In the genomic region with DNA sequence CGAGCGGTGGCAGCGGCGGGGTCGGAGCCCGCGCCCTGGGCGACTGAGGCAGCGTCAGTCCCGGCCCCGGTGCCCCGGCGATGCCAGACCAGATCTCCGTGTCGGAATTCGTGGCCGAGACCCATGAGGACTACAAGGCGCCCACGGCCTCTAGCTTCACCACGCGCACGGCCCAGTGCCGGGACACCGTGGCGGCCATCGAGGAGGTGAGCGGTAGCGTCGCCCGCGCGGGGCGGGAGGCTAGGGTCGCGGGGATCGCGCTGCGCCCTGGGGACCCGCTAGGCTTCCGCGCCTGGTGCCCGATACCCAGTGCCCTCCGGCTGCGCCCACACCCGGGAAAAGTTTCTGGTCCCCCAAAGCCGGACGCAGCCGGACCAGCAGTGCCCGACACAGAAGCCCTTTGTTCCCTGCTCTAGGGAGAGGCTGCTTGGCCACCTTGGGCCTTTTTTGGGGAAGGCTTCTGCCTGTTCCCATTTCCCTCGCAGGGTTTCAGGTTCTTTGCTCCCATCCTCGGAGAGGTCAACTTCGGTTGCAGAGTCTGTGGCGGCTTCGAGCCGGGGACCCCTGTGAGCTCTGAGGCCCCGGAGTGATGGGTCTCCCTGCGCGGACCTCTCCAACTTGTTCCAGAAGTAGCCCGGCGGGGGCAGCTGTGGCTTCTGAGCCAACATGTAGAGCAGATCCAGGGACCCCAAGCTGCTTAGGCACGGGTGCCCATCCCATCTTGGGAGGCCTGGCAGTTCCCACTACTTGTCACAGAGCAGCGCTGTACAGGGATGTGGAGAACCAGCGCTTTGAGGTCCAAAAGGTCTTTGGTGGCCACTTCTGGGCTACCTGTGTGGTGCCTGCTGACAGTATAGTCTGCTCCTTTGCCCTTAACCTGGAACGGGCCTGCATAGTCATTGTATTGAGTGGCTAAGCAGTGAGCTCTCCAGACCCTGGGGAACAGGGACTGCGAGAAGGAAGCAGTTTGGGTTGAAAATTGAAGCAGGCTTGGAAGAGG, we compare ENCODE assay signal across 8 mouse cellular contexts.
DNase-seq lines count a peak whose midpoint lies in the region; ATAC-seq and TF ChIP-seq lines count a peak whose summit lies in the region.
"Not testable (repeated sequence)": the region's sequence is repeated elsewhere in the genome, so short reads cannot be mapped to it uniquely, and the experiment has no call there.

No protein-coding gene starts in this region.

- not testable (repeated sequence) for H3K27me3 ChIP-seq in forebrain, postnatal 0 days (ENCODE audit: insufficient read depth, low read length); hindbrain, embryonic 10.5 days (ENCODE audit: insufficient read depth, poor library complexity, severe bottlenecking); midbrain, embryonic 15.5 days (replicated peaks); small intestine, adult 2 months (ENCODE audit: control insufficient read depth, insufficient read depth, low read length)
- peaks cover 14% of the 10 kb centered on the region for H3K27me3 ChIP-seq in liver, embryonic 12.5 days (replicated peaks)

- 4% methylated on average over 60 of the region's 65 CpGs for WGBS in forebrain, postnatal 0 days
- 3% methylated on average over 65 of the region's 65 CpGs for WGBS in hindbrain, embryonic 10.5 days
- WGBS in liver, embryonic 12.5 days (ENCODE audit: insufficient replicate concordance) = 2% methylated on average over 59 of the region's 65 CpGs
- 2% methylated on average over 61 of the region's 65 CpGs for WGBS in midbrain, embryonic 15.5 days
- 2% methylated on average over 62 of the region's 65 CpGs for WGBS in small intestine, adult 2 months

- not testable (repeated sequence) for H3K4me1 ChIP-seq in forebrain, postnatal 0 days (ENCODE audit: insufficient read depth); hindbrain, embryonic 10.5 days (replicated peaks); liver, embryonic 12.5 days; midbrain, embryonic 15.5 days; small intestine, adult 2 months (ENCODE audit: control insufficient read depth, insufficient read depth, insufficient read length, low read length)

- TF ChIP-seq POLR2A in small intestine, adult 2 months (IDR thresholded peaks at IDR 0.05; ENCODE audit: low read depth, low read length) = not testable (repeated sequence)

- peak overlapping the region; percentile 58 for H3K4me2 ChIP-seq in forebrain, postnatal 0 days (ENCODE audit: low read depth)
- peak overlapping the region; percentile 74 for H3K4me2 ChIP-seq in liver, embryonic 12.5 days
- peak overlapping the region; percentile 66 for H3K4me2 ChIP-seq in midbrain, embryonic 15.5 days

- peak overlapping the region; percentile 85 for H3K27ac ChIP-seq in forebrain, postnatal 0 days (ENCODE audit: low read depth, low read length)
- peak overlapping the region; percentile 97 for H3K27ac ChIP-seq in hindbrain, embryonic 10.5 days
- H3K27ac ChIP-seq in liver, embryonic 12.5 days = peak overlapping the region; percentile 45; the same call in 1 of the 2 replicates
- H3K27ac ChIP-seq in midbrain, embryonic 15.5 days = peak overlapping the region; percentile 90
- H3K27ac ChIP-seq in small intestine, adult 2 months (ENCODE audit: insufficient read depth, low read depth, low read length) = not testable (repeated sequence)

- TF ChIP-seq CTCF in forebrain, postnatal 0 days (IDR thresholded peaks at IDR 0.05; ENCODE audit: low read depth); small intestine, adult 2 months (IDR thresholded peaks at IDR 0.05; ENCODE audit: extremely low read depth, insufficient read length, insufficient replicate concordance, low read depth, low read length): not testable (repeated sequence)

- peak overlapping the region; percentile 79 for H3K4me3 ChIP-seq in forebrain, postnatal 0 days (ENCODE audit: low read depth, low read length)
- peak overlapping the region; percentile 89 for H3K4me3 ChIP-seq in hindbrain, embryonic 10.5 days
- H3K4me3 ChIP-seq in liver, embryonic 12.5 days = peak overlapping the region; percentile 68
- peak overlapping the region; percentile 88 for H3K4me3 ChIP-seq in midbrain, embryonic 15.5 days
- peak overlapping the region; percentile 99 for H3K4me3 ChIP-seq in small intestine, adult 2 months (ENCODE audit: low read depth, low read length)

- H3K9ac ChIP-seq in forebrain, postnatal 0 days = peak overlapping the region; percentile 81
- H3K9ac ChIP-seq in liver, embryonic 12.5 days = peak overlapping the region; percentile 65
- H3K9ac ChIP-seq in midbrain, embryonic 15.5 days = peak overlapping the region; percentile 86

- H3K9me3 ChIP-seq in forebrain, postnatal 0 days (ENCODE audit: low read length); liver, embryonic 12.5 days (replicated peaks); midbrain, embryonic 15.5 days: not testable (repeated sequence)
- H3K9me3 ChIP-seq in hindbrain, embryonic 10.5 days = peaks cover 42% of the 10 kb centered on the region

- not testable (repeated sequence) for H3K36me3 ChIP-seq in forebrain, postnatal 0 days (ENCODE audit: insufficient read depth); liver, embryonic 12.5 days; midbrain, embryonic 15.5 days (replicated peaks); small intestine, adult 2 months (ENCODE audit: control insufficient read depth, insufficient read depth, low read length)
- H3K36me3 ChIP-seq in hindbrain, embryonic 10.5 days = peaks cover 24% of the 10 kb centered on the region

- DNase-seq in 3134 (ENCODE audit: extremely low read depth, insufficient read length, low spot score) = peak; percentile 11
- peak; percentile 7 for DNase-seq in cerebellum, adult 9-11 months
- DNase-seq in forebrain, postnatal 0 days = peak; percentile 32
- peak; percentile 29 for DNase-seq in hindbrain, embryonic 10.5 days (ENCODE audit: low spot score)
- peak; percentile 6 for DNase-seq in layer of hippocampus, adult 11-12 months (ENCODE audit: low spot score)

- not testable (repeated sequence) for ATAC-seq in forebrain, postnatal 0 days; liver, embryonic 12.5 days; midbrain, embryonic 15.5 days (replicated peaks)
